Comparison of ENCODE assay signal across 16 mouse cellular contexts in genomic region chr2:93758298-93758697, GRCm38 (mm10).
A peak's percentile ranks its signal among the peaks of the same experiment; 100 is the strongest.
DNase-seq lines count a peak whose midpoint lies in the region.
"Had no signal": no experiment of that assay in that cellular context is flagged by ENCODE, and none has a peak within 500 bp of the region (broad histone marks: within the 10 kb centered on the region; RNA-seq: fewer than 3 reads in every experiment).

No protein-coding gene starts in this region.

- peaks cover 24% of the 10 kb centered on the region for H3K36me3 ChIP-seq in embryonic facial prominence, embryonic 10.5 days (replicated peaks)

- peaks cover 25% of the 10 kb centered on the region for H3K4me1 ChIP-seq in embryonic facial prominence, embryonic 10.5 days
- H3K4me1 ChIP-seq: midbrain, embryonic 12.5 days had no signal

- 0 out of 2 replicates have a peak overlapping the region, but pooled peaks have one; percentile 7 for H3K27ac ChIP-seq in embryonic facial prominence, embryonic 10.5 days (replicated peaks)
- H3K27ac ChIP-seq: limb, embryonic 15.5 days; midbrain, embryonic 12.5 days had no signal

- no peaks in the 10 kb centered on the region for H3K9me3 ChIP-seq in embryonic facial prominence, embryonic 10.5 days
- H3K9me3 ChIP-seq: limb, embryonic 15.5 days; midbrain, embryonic 12.5 days had no signal

- WGBS in embryonic facial prominence, embryonic 10.5 days = 74% methylated on average over 6 of the region's 6 CpGs

- H3K27me3 ChIP-seq in embryonic facial prominence, embryonic 10.5 days (replicated peaks; ENCODE audit: low read depth, poor library complexity, severe bottlenecking) = no peaks in the 10 kb centered on the region
- H3K27me3 ChIP-seq: limb, embryonic 15.5 days; midbrain, embryonic 12.5 days had no signal

- DNase-seq in layer of hippocampus, adult 9-10 months (ENCODE audit: low spot score) = peak; percentile 36
- DNase-seq in layer of hippocampus, postnatal 36 days = no peak
- peak; percentile 36 for DNase-seq in 3T3-L1 (ENCODE audit: low read depth, low spot score)
- no peak for DNase-seq in embryonic facial prominence, embryonic 10.5 days (ENCODE audit: low spot score)
- peak; percentile 62 for DNase-seq in left cerebral cortex, postnatal 36 days (ENCODE audit: low spot score in 2 of 2)
- no peak for DNase-seq in urinary bladder, postnatal 4 days (ENCODE audit: low spot score in 2 of 2)
- no peak for DNase-seq in retina, embryonic 14.5 days (ENCODE audit: low spot score)
- DNase-seq: adrenal gland, postnatal 14 days; cerebellum, postnatal 10 days; gastrocnemius, postnatal 14 days; heart, postnatal 14 days; kidney, adult 2 months; liver, postnatal 0 days; lung, postnatal 4 days had no signal

- intact Hi-C loops in left cerebral cortex, postnatal 36 days (cut with DNase I) = no loop called here

- H3K4me3 ChIP-seq in embryonic facial prominence, embryonic 10.5 days = no peak overlapping the region
- H3K4me3 ChIP-seq: limb, embryonic 15.5 days; midbrain, embryonic 12.5 days had no signal

Comparison
In these comparisons a context has a peak if more than half of its experiments do, and no peak if none do; other contexts are left out.
1. DNase-seq: peak in layer of hippocampus, adult 9-10 months (single experiment), 3T3-L1 (single experiment) and left cerebral cortex, postnatal 36 days (2 of 2); none in layer of hippocampus, postnatal 36 days (0 of 2), embryonic facial prominence, embryonic 10.5 days (single experiment), urinary bladder, postnatal 4 days (0 of 2) and retina, embryonic 14.5 days (single experiment).